Mouse (Mus musculus): Measurements from ENCODE around the gene Gm5916. TPM values are rescaled to one million over a fixed set of nuclear protein-coding genes. Genes with fewer than 3 reads are reported as not detected.

Gene Gm5916
- total RNA-seq (2012; rRNA removed) = not detected in 2 replicates
- not detected for polyA plus RNA-seq (2012; ENCODE audit: insufficient read depth in 1 of 2, insufficient read length in 2 of 2, low read depth in 1 of 2, low replicate concordance in 2 of 2, missing spikeins in 1 of 2)

- Histone ChIP-seq H3K9ac (ENCODE audit: control insufficient read depth, low read depth, low read length, poor library complexity, severe bottlenecking) (no peak within 1 kb of the TSS), H3K9me3 (replicated peaks; ENCODE audit: insufficient read depth, low read length) (no peaks in the 10 kb centered on the region), H3K79me2 (ENCODE audit: control insufficient read depth, insufficient read depth, low read length, poor library complexity) (no peaks in the 10 kb centered on the region), H3K36me3 (ENCODE audit: control insufficient read depth in 1 of 2, insufficient read depth in 2 of 2, low read length in 2 of 2) (no peaks in the 10 kb centered on the region), H3K4me3 (ENCODE audit: control insufficient read depth in 1 of 2, insufficient read depth in 1 of 2, low read depth in 2 of 2, low read length in 2 of 2) (no peak within 1 kb of the TSS), H3K4me1 (ENCODE audit: control insufficient read depth in 1 of 2, insufficient read depth in 2 of 2, low read length in 2 of 2) (no peaks in the 10 kb centered on the region), H3K27ac (ENCODE audit: control insufficient read depth, low read depth, low read length) (no peak within 1 kb of the TSS), H3K27me3 (ENCODE audit: control insufficient read depth in 1 of 2, insufficient read depth in 2 of 2, low read length in 2 of 2) (no peaks in the 10 kb centered on the region)
- DNase-seq (ENCODE audit: low read depth, low spot score) = no peak
- no peak for TF ChIP-seq USF2 (IDR thresholded peaks at IDR 0.05; ENCODE audit: borderline replicate concordance in 1 of 2, insufficient read depth in 1 of 2, low read depth in 1 of 2, low read length in 2 of 2)
- TF ChIP-seq GATA1 (IDR thresholded peaks at IDR 0.05; ENCODE audit: low read depth, low read length) = no peak
- no peak for TF ChIP-seq RCOR1 (IDR thresholded peaks at IDR 0.05; ENCODE audit: low read depth, low read length)
- no peak for TF ChIP-seq BHLHE40 (IDR thresholded peaks at IDR 0.05; ENCODE audit: borderline replicate concordance, low read depth, low read length)
- TF ChIP-seq NRF1 (IDR thresholded peaks at IDR 0.05; ENCODE audit: insufficient read depth, low read depth, low read length, poor library complexity, severe bottlenecking) = no peak
- TF ChIP-seq POLR2AphosphoS2 (IDR thresholded peaks at IDR 0.05; ENCODE audit: low read length) = no peak
- TF ChIP-seq MXI1 (IDR thresholded peaks at IDR 0.05; ENCODE audit: low read depth, low read length) = no peak
These were observed at the start of gene Gm5916 for GRCm38 (mm10) chr9:36128679-36129078. Gene Gm5916 (minus strand): TSS chr9:36128779.

Other genes with a start within 250 kb of the Gm5916 start
- not detected in 2 replicates for gene 9230113P08Rik, start 220.4 kb downstream of the Gm5916 start, total RNA-seq (2012; rRNA removed)
- not detected for gene 9230113P08Rik, start 220.4 kb downstream of the Gm5916 start, polyA plus RNA-seq (2012; ENCODE audit: insufficient read depth in 1 of 2, insufficient read length in 2 of 2, low read depth in 1 of 2, low replicate concordance in 2 of 2, missing spikeins in 1 of 2)